Mouse (Mus musculus) embryonic facial prominence, embryonic 13.5 days (tissue): ENCODE data around the gene Slc25a12. TPM values are rescaled to one million over a fixed set of nuclear protein-coding genes. Genes with fewer than 3 reads are reported as not detected.

ENCODE experiments used
- ATAC-seq: fragments of 200-750 bp; cut with Nextera tagmentation; 2 replicates; pipeline ENCODE4 v1.8.0; 2017; ENCODE audit warnings: low read depth; ENCODE audit not compliant: insufficient number of reproducible peaks, insufficient read depth, low FRiP score, low TSS enrichment
- H3K27ac ChIP-seq: fragments of 300-500 bp; sonication (generic); 2 replicates; pipeline ENCODE4 v1.5.1; 2015; ENCODE audit warnings: moderate library complexity, mild to moderate bottlenecking, inconsistent platforms
- H3K27me3 ChIP-seq: fragments of 300-500 bp; sonication (generic); 2 replicates; pipeline ENCODE4 v1.6.1; 2015; ENCODE audit warnings: mild to moderate bottlenecking, inconsistent platforms
- H3K36me3 ChIP-seq: fragments of 300-500 bp; sonication (generic); 2 replicates; pipeline ENCODE4 v1.6.1; 2015; ENCODE audit warnings: mild to moderate bottlenecking, inconsistent platforms
- H3K4me1 ChIP-seq: fragments of 300-500 bp; sonication (generic); 2 replicates; pipeline ENCODE4 v1.6.1; 2015; ENCODE audit warnings: inconsistent platforms
- H3K4me2 ChIP-seq: fragments of 300-500 bp; sonication (generic); 2 replicates; pipeline ENCODE4 v1.6.1; 2015; ENCODE audit warnings: moderate library complexity, mild to moderate bottlenecking, inconsistent platforms
- H3K4me3 ChIP-seq: fragments of 300-500 bp; sonication (generic); 2 replicates; pipeline ENCODE4 v1.5.1; 2015; ENCODE audit warnings: mild to moderate bottlenecking, inconsistent platforms
- H3K9ac ChIP-seq: fragments of 300-500 bp; sonication (generic); 2 replicates; pipeline ENCODE4 v1.6.1; 2015; ENCODE audit warnings: mild to moderate bottlenecking, inconsistent platforms
- H3K9me3 ChIP-seq: fragments of 300-500 bp; sonication (generic); 2 replicates; pipeline ENCODE4 v1.6.1; 2016; ENCODE audit warnings: inconsistent platforms
- WGBS: fragments of 180-500 bp; shearing (Covaris S2); methylation state at CpG from one replicate; pipeline ENCODE4 v1.1.7; 2015; ENCODE audit warnings: mixed read lengths; 5-methylcytosine and 5-hydroxymethylcytosine counted together
- polyA plus RNA-seq: library from polyadenylated mRNA; unstranded; fragments of >200 nt; fragmentation: Nextera tagmentation; extraction: Ambion mirVana; gene quantifications from 2 replicates; pipeline ENCODE4 v1.2.1, GENCODE M21; 2015

Gene Slc25a12
- polyA plus RNA-seq, 1 experiment from 2014 or later: 36.0 TPM

- Histone ChIP-seq H3K4me2 (no peak overlapping the region), H3K9me3 (no peaks in the 10 kb centered on the region), H3K27ac (no peak overlapping the region), H3K4me3 (no peak overlapping the region), H3K9ac (no peak overlapping the region), H3K36me3 (peaks cover 14% of the 10 kb centered on the region), H3K4me1 (no peaks in the 10 kb centered on the region), H3K27me3 (no peaks in the 10 kb centered on the region)
- no peak for ATAC-seq
- 51% methylated on average over 2 of the region's 2 CpGs for WGBS
Observed at GRCm38 (mm10) chr2:71327715-71328114, 39.8 kb downstream of the Slc25a12 start.

- no peaks in the 10 kb centered on the region for H3K27me3 ChIP-seq
- peaks cover 21% of the 10 kb centered on the region for H3K36me3 ChIP-seq
- ATAC-seq: no peak
- H3K27ac ChIP-seq: no peak overlapping the region
- H3K9me3 ChIP-seq: no peaks in the 10 kb centered on the region
- no peak overlapping the region for H3K9ac ChIP-seq
- no peak overlapping the region for H3K4me3 ChIP-seq
- 70% methylated on average over 11 of the region's 11 CpGs for WGBS
- no peak overlapping the region for H3K4me2 ChIP-seq
- H3K4me1 ChIP-seq: no peaks in the 10 kb centered on the region
Observed at GRCm38 (mm10) chr2:71326766-71327464, 40.6 kb downstream of the Slc25a12 start.

GRCm38 (mm10) chr2:71323886-71324285 is 43.7 kb downstream of the Slc25a12 start:
- Histone ChIP-seq H3K4me2 (no peak overlapping the region), H3K27me3 (no peaks in the 10 kb centered on the region), H3K27ac (no peak overlapping the region), H3K4me3 (no peak overlapping the region), H3K9me3 (no peaks in the 10 kb centered on the region), H3K36me3 (peaks cover 35% of the 10 kb centered on the region), H3K9ac (no peak overlapping the region), H3K4me1 (no peaks in the 10 kb centered on the region)
- 88% methylated on average over 7 of the region's 7 CpGs for WGBS
- ATAC-seq: no peak

GRCm38 (mm10) chr2:71321486-71321885 is 46.1 kb downstream of the Slc25a12 start:
- WGBS: 86% methylated on average over 3 of the region's 3 CpGs
- H3K27me3 ChIP-seq: no peaks in the 10 kb centered on the region
- no peak for ATAC-seq
- peaks cover 6% of the 10 kb centered on the region; the same call in 1 of the 2 replicates for H3K4me1 ChIP-seq
- no peak overlapping the region for H3K4me2 ChIP-seq
- H3K4me3 ChIP-seq: no peak overlapping the region
- peaks cover 45% of the 10 kb centered on the region for H3K36me3 ChIP-seq
- no peaks in the 10 kb centered on the region; the same call in 1 of the 2 replicates for H3K9me3 ChIP-seq
- H3K9ac ChIP-seq: no peak overlapping the region
- H3K27ac ChIP-seq: no peak overlapping the region

- no peak for ATAC-seq
- H3K27me3 ChIP-seq: no peaks in the 10 kb centered on the region
- H3K36me3 ChIP-seq: peaks cover 29% of the 10 kb centered on the region
- peaks cover 28% of the 10 kb centered on the region for H3K4me1 ChIP-seq
- no peaks in the 10 kb centered on the region; the same call in 1 of the 2 replicates for H3K9me3 ChIP-seq
- no peak overlapping the region for H3K9ac ChIP-seq
- no peak overlapping the region for H3K4me3 ChIP-seq
- 55% methylated on average over 3 of the region's 3 CpGs for WGBS
- H3K27ac ChIP-seq: no peak overlapping the region
- H3K4me2 ChIP-seq: no peak overlapping the region
Observed at GRCm38 (mm10) chr2:71316116-71316789, 51.3 kb downstream of the Slc25a12 start.

- H3K27me3 ChIP-seq: no peaks in the 10 kb centered on the region
- no peak for ATAC-seq
- peak overlapping the region; percentile 16; the same call in 1 of the 2 replicates for H3K27ac ChIP-seq
- H3K9me3 ChIP-seq: no peaks in the 10 kb centered on the region; the same call in 1 of the 2 replicates
- peak overlapping the region; percentile 47 for H3K4me2 ChIP-seq
- H3K4me3 ChIP-seq: peak overlapping the region; percentile 18; the same call in 1 of the 2 replicates
- H3K4me1 ChIP-seq: peaks cover 28% of the 10 kb centered on the region
- WGBS: 32% methylated on average over 14 of the region's 14 CpGs
- peaks cover 34% of the 10 kb centered on the region for H3K36me3 ChIP-seq
- peak overlapping the region; percentile 32; the same call in 1 of the 2 replicates for H3K9ac ChIP-seq
Observed at GRCm38 (mm10) chr2:71315022-71315421, 52.5 kb downstream of the Slc25a12 start.

GRCm38 (mm10) chr2:71314080-71314479 is 53.5 kb downstream of the Slc25a12 start:
- no peak overlapping the region for H3K9ac ChIP-seq
- H3K4me2 ChIP-seq: no peak overlapping the region
- no peak overlapping the region for H3K27ac ChIP-seq
- ATAC-seq: no peak
- 43% methylated on average over 6 of the region's 6 CpGs for WGBS
- H3K36me3 ChIP-seq: peaks cover 32% of the 10 kb centered on the region
- no peaks in the 10 kb centered on the region for H3K27me3 ChIP-seq
- H3K4me1 ChIP-seq: peaks cover 28% of the 10 kb centered on the region
- no peak overlapping the region for H3K4me3 ChIP-seq
- no peaks in the 10 kb centered on the region; the same call in 1 of the 2 replicates for H3K9me3 ChIP-seq

GRCm38 (mm10) chr2:71312067-71312466 is 55.5 kb downstream of the Slc25a12 start:
- no peak overlapping the region for H3K9ac ChIP-seq
- peaks cover 28% of the 10 kb centered on the region for H3K4me1 ChIP-seq
- WGBS: 56% methylated on average over 10 of the region's 10 CpGs
- H3K27me3 ChIP-seq: no peaks in the 10 kb centered on the region
- no peak overlapping the region for H3K4me2 ChIP-seq
- peaks cover 26% of the 10 kb centered on the region for H3K36me3 ChIP-seq
- ATAC-seq: no peak
- no peak overlapping the region for H3K27ac ChIP-seq
- H3K9me3 ChIP-seq: no peaks in the 10 kb centered on the region
- H3K4me3 ChIP-seq: no peak overlapping the region

GRCm38 (mm10) chr2:71309726-71310125 is 57.8 kb downstream of the Slc25a12 start:
- no peak overlapping the region for H3K4me3 ChIP-seq
- H3K36me3 ChIP-seq: peaks cover 30% of the 10 kb centered on the region
- 68% methylated on average over 2 of the region's 2 CpGs for WGBS
- ATAC-seq: no peak
- no peaks in the 10 kb centered on the region for H3K27me3 ChIP-seq
- H3K27ac ChIP-seq: no peak overlapping the region
- no peak overlapping the region for H3K4me2 ChIP-seq
- H3K9ac ChIP-seq: no peak overlapping the region
- no peaks in the 10 kb centered on the region for H3K9me3 ChIP-seq
- peaks cover 10% of the 10 kb centered on the region; the same call in 1 of the 2 replicates for H3K4me1 ChIP-seq

GRCm38 (mm10) chr2:71306357-71306756 is 61.2 kb downstream of the Slc25a12 start:
- Histone ChIP-seq H3K9ac (no peak overlapping the region), H3K36me3 (peaks cover 22% of the 10 kb centered on the region), H3K4me2 (no peak overlapping the region), H3K27me3 (no peaks in the 10 kb centered on the region), H3K4me3 (no peak overlapping the region), H3K27ac (no peak overlapping the region), H3K4me1 (peaks cover 4% of the 10 kb centered on the region; the same call in 1 of the 2 replicates), H3K9me3 (no peaks in the 10 kb centered on the region)
- ATAC-seq: no peak

- peaks cover 4% of the 10 kb centered on the region; the same call in 1 of the 2 replicates for H3K4me1 ChIP-seq
- WGBS: 35% methylated on average over 3 of the region's 3 CpGs
- no peak overlapping the region for H3K4me2 ChIP-seq
- no peaks in the 10 kb centered on the region for H3K27me3 ChIP-seq
- no peak overlapping the region for H3K9ac ChIP-seq
- no peak overlapping the region for H3K4me3 ChIP-seq
- 0 out of 2 replicates have a peak overlapping the region, but pooled peaks have one; percentile 3 for H3K27ac ChIP-seq
- peaks cover 10% of the 10 kb centered on the region for H3K36me3 ChIP-seq
- H3K9me3 ChIP-seq: no peaks in the 10 kb centered on the region
- ATAC-seq: no peak
Observed at GRCm38 (mm10) chr2:71304821-71305220, 62.7 kb downstream of the Slc25a12 start.

- Histone ChIP-seq H3K27me3 (no peaks in the 10 kb centered on the region), H3K9ac (no peak overlapping the region), H3K4me2 (no peak overlapping the region), H3K9me3 (no peaks in the 10 kb centered on the region), H3K4me3 (no peak overlapping the region), H3K4me1 (peaks cover 7% of the 10 kb centered on the region; the same call in 1 of the 2 replicates), H3K36me3 (peaks cover 5% of the 10 kb centered on the region), H3K27ac (no peak overlapping the region)
- no peak for ATAC-seq
Observed at GRCm38 (mm10) chr2:71303221-71303620, 64.3 kb downstream of the Slc25a12 start.
